Mouse (Mus musculus) fat pad, adult 2 months (tissue): ENCODE results near the gene Olfr94.
"Not testable (repeated sequence)": the region's sequence is repeated elsewhere in the genome, so short reads cannot be mapped to it uniquely, and the experiment has no call there.

Source experiments
- DNase-seq: peaks from one replicate; pipeline ENCODE4 v3.0.0-alpha.2; 2011; ENCODE audit warnings: low read depth, low spot score; ENCODE audit errors: extremely low read depth

Olfr94 gene

DNA sequence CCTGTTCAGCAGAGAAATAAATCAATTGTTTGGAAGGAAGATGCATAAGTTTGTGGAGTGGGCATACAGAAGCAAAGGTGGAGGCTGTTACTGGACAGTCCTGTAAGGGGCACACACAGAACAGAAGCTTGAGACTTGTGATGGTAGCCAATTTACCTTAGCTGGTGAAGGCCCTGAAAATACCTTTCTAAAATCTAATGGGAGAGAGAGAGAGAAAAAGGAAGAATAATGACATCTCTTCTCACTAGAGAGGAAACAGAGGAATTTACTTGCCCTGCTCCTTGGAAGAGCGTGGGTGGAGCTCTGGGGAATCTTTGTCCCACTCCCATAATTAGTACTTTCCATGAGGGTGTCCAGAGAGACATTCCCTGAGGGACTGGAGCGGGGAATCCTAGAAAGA lies at the start of gene Olfr94:
Olfr94 (minus strand) TSS at position 101 of the 400 bp plus-strand sequence.
- no peak for DNase-seq

DNA sequence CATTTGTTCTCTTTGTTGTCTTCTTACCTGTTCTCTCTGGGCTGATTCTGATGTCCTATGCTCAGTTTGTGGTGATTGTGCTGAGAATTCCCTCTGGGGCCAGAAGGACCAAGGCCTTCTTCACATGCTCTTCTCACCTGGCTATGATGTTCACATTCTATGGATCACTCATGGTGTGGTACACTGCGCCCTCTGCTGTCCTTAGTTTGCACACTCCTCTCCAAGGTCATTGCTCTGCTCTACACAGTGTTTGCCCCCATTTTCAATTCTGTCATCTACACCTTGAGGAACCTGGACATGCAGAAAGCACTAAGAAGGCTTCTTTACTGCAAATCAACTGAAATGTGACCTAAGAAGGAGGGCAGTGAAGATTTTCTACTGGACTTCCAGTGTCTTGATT lies 49.8 kb upstream of the Olfr94 start:
- no peak for DNase-seq

DNA sequence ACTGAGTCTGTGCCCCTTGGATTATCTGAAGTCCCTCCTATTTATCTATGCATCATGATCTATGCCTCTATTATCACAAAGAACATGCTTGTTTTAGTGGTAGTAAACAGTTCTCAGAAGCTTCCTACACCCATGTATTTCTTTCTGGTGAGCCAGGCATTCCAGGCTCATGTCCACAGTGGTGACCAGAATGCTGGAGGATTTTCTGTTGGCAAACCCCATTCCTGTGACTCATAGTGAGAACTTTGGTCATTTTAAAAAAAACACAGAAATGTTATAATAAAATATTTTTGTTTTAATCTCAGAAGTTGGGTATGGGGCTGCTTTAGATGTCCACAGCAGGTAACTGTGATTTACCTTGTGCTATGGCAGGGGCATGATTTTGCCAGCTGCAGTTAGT lies 48.7 kb upstream of the Olfr94 start:
- no peak for DNase-seq

DNA sequence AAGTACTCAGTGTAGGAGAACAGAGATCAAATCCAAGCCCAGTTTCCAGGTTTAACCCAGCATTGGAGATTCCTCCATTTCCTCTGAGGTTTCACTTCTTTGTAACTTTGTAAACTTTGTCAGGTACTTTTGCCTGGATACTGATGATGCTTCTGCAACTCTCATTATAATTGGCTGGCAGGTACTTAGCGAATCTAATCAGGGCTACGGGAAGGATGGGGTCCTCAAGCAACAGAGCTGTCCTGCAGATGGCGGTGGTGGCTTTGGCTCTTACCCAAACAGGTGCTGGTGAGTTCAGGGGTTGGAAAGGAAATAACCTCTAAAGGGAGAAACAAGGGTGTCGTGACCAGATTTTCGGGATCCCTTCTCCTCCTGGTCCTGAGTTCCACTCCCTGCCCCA lies 45.9 kb upstream of the Olfr94 start:
- DNase-seq: no peak

GRCm38 (mm10) chr17:37242198-37242597 lies 41.4 kb upstream of the Olfr94 start:
- no peak for DNase-seq

- not testable (repeated sequence) for DNase-seq
Measured at GRCm38 (mm10) chr17:37237230-37237629, 36.4 kb upstream of the Olfr94 start, which contains the start of gene Olfr97. TSS of gene Olfr97 (minus strand) at chr17:37237330.

DNA sequence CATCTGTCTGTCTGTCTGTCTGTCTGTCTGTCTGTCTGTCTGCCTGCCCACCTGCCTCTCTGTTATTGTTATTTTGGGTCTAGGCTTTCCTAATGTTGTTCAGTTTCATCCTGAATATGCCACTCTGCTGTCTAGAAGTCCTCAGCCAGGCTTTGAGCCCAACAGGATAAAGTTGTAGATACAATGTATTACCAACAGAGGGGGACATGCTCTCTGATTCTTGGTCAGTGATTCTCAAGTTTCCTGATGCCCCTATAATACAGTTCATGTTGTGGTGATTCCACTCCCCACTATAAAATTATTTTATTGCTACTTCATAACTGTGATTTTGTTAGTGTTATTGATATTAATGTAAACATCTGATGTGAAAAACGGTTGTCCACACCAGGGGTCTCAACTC lies 21.1 kb upstream of the Olfr94 start:
- no peak for DNase-seq

GRCm38 (mm10) chr17:37219846-37220245 lies 19.1 kb upstream of the Olfr94 start, which contains the start of gene Olfr96:
TSS of gene Olfr96 (plus strand) at chr17:37220146.
- no peak for DNase-seq

DNA sequence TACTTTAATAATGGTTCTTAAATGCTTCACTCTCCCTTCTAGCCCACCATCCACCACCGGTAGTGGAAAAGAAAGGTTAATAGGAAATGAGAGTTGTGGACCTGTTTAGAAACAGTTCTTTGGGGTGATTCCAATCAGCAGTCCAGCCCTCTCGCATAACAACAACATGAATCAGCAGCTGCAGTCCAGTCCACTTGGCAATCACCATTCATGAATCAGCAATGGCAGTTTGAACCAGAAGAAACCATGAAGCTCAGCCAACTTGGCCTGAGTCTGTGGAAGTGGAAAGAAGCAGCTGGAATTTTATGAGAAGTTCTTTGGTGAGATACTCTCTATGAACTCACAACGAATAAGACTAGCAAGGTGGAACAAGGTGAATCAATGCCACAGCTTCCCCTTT lies 17.7 kb upstream of the Olfr94 start:
- no peak for DNase-seq

DNA sequence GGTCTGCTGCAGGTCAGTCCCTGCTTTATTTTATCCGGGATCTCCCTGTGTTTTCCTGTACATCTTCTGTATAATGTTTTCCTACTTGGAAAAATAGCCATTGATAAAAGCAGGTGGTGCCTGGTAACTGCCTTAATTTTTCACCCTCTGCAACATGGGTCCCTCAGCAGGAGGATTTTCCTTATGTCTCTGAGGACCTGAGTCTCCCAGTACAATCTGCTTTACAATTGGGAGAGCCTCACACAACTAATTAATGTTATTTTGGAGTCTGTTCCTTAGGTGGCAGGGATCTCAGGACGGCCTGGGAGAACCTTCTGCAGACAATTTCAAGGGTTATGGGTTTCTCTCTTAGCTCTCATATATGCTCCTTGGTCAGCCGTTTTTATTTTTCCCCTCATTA lies 12.2 kb upstream of the Olfr94 start, which contains the start of gene Olfr95:
Olfr95 (minus strand) TSS at position 101 of the 400 bp plus-strand sequence.
- DNase-seq: no peak

GRCm38 (mm10) chr17:37210884-37211768 lies 10.3 kb upstream of the Olfr94 start:
- DNase-seq: no peak

- no peak for DNase-seq
Measured at GRCm38 (mm10) chr17:37203917-37204236, 3.1 kb upstream of the Olfr94 start.

GRCm38 (mm10) chr17:37203206-37203916 lies 2.6 kb upstream of the Olfr94 start:
- no peak for DNase-seq

DNA sequence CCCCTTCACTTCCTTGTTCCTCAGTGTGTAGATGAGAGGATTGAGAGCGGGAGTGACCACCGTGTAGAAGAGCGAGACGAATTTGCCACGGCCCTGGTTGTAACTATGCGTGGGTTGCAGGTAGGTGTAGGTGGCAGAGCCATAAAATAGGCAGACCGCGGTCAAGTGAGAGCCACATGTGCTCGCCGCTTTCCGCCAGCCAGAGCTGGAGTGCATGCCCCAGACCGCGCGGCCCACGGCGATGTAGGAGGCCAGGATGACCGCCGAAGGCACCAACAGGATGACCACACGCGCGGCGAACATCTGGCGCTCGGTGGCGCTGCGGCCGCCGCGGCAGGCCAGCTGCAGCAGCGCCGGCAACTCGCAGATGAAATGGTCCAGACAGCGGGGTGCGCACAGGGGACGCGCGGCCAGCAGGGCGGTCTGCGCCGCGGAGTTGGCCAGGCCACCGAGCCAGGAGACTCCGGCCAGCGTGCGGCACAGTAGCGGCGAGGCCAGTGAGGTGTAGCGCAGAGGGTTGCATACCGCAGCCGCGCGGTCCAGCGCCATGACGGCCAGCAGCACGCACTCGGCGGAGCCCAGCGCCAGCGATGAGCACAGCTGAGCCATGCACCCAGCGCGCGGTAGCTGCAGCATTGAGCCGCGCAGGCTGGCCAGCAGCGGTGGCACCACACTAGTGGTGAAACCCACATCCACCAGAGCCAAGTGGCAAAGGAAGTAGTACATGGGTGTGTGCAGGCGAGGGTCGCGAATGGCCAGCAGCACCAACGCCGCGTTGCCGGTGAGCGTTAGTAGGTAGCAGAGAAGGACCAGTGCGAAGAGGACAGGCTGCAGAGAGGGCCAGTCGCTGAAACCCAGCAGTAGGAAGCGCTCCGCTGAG lies 3.7 kb downstream of the Olfr94 start:
- DNase-seq: no peak

DNA sequence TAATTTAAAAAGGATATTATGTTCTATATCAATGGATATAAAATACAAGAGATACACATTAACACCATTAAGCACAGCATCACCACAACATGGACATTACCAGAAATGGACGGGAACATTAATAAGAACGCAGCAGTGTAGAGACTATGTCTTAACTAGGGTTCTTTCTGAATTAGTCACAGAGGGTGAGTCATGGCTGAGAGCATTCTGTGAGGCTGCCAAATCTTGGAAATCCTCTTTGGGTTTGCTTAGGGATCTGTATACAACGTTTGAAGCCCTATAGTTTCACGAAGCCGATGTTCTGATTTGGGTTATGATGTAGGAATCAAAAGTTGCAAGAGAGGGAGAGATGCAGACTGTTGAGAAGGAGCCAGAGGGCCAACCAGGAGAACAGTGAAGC lies 6.0 kb downstream of the Olfr94 start:
- no peak for DNase-seq

- DNase-seq: no peak
Measured at GRCm38 (mm10) chr17:37193656-37194055, 7.1 kb downstream of the Olfr94 start, which contains the start of gene Ubd. TSS of gene Ubd (plus strand) at chr17:37193892.

- DNase-seq: no peak
Measured at GRCm38 (mm10) chr17:37193032-37193431, 7.8 kb downstream of the Olfr94 start.

DNA sequence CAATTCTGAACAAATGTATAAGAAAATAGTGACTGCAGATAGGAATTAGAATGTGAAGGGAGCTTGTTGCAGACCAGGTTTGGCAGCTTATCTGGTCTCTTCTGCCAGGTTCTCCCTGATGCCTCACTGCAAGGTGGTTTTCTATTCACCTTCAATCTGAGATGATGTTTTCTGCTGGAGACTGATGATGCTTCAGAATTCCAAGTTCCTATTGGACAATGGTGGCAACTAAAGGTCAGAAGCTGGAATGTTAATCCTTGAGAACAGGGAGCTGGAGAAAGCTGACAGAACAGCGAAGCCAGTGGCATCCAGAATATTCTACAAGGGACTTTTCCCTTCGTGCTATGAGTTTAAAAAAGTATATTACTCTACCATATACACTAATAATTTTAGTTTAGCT lies 10.1 kb downstream of the Olfr94 start:
- DNase-seq: no peak

- no peak for DNase-seq
Measured at GRCm38 (mm10) chr17:37185474-37185873, 15.3 kb downstream of the Olfr94 start.

DNA sequence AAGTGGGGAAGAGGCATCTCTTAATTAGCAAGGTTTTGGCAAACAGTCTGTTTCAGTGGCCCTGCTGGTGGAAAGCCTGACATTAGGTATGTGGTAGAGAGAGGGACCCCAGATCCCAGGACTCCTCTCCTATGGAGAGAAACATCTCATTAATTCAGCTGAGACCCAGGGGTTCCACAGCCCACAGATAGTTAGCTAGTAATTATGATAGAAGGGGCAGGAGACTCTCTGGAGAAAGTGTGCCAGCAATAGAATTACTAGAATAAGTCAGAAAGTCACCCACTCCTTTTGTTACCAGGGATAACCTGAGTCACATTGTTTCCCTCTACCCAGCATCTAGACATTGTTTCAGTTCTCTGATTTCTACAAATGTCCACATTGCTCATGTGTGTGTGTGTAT lies 39.4 kb downstream of the Olfr94 start, which contains the start of gene Olfr93:
Olfr93 (minus strand) TSS at position 101 of the 400 bp plus-strand sequence.
- DNase-seq: no peak
